Mouse (Mus musculus): ENCODE results near the gene Adss. TPM values are rescaled to one million over a fixed set of nuclear protein-coding genes. Genes with fewer than 3 reads are reported as not detected.
"Not testable (repeated sequence)": the region's sequence is repeated elsewhere in the genome, so short reads cannot be mapped to it uniquely, and the experiment has no call there.

The Adss gene
- 22.1 and 25.0 TPM in 2 replicates for polyA plus RNA-seq (2015; fragmentation: Nextera tagmentation; extraction: Ambion mirVana)

- Histone ChIP-seq H3K36me3 (ENCODE audit: control insufficient read depth, insufficient read depth) (no peaks in the 10 kb centered on the region), H3K9me3 (replicated peaks; ENCODE audit: control insufficient read depth, low read length) (no peaks in the 10 kb centered on the region), H3K27ac (ENCODE audit: low read length) (peak within 1 kb of the TSS; percentile 98), H3K4me1 (ENCODE audit: control insufficient read depth, insufficient read depth, low read length) (peaks cover 10% of the 10 kb centered on the region), H3K4me2 (ENCODE audit: low read depth, low read length) (peak within 1 kb of the TSS; percentile 67), H3K4me3 (ENCODE audit: low read length) (peak within 1 kb of the TSS; percentile 96), H3K27me3 (ENCODE audit: control insufficient read depth, insufficient read depth, low read length) (no peaks in the 10 kb centered on the region), H3K9ac (ENCODE audit: low read length) (peak within 1 kb of the TSS; percentile 95)
- ATAC-seq (replicated peaks; ENCODE audit: extremely low read depth, insufficient read depth, low FRiP score) = peak; percentile 99
- under 1% methylated on average over 63 of the region's 64 CpGs for WGBS
Observed at GRCm38 (mm10) chr1:177796193-177796939, at the start of gene Adss. Gene Adss (minus strand): TSS chr1:177796511.

GRCm38 (mm10) chr1:177845812-177846211, 49.5 kb upstream of the Adss start:
- 67% methylated on average over 3 of the region's 3 CpGs for WGBS
- ATAC-seq (replicated peaks; ENCODE audit: extremely low read depth, insufficient read depth, low FRiP score); H3K9me3 ChIP-seq (replicated peaks; ENCODE audit: control insufficient read depth, low read length); H3K36me3 ChIP-seq (ENCODE audit: control insufficient read depth, insufficient read depth); H3K27me3 ChIP-seq (ENCODE audit: control insufficient read depth, insufficient read depth, low read length); H3K27ac ChIP-seq (ENCODE audit: low read length); H3K4me1 ChIP-seq (ENCODE audit: control insufficient read depth, insufficient read depth, low read length); H3K4me3 ChIP-seq (ENCODE audit: low read length); H3K4me2 ChIP-seq (ENCODE audit: low read depth, low read length); H3K9ac ChIP-seq (ENCODE audit: low read length): not testable (repeated sequence)

- not testable (repeated sequence) for H3K36me3 ChIP-seq (ENCODE audit: control insufficient read depth, insufficient read depth); H3K9me3 ChIP-seq (replicated peaks; ENCODE audit: control insufficient read depth, low read length); H3K4me2 ChIP-seq (ENCODE audit: low read depth, low read length); H3K27me3 ChIP-seq (ENCODE audit: control insufficient read depth, insufficient read depth, low read length); H3K9ac ChIP-seq (ENCODE audit: low read length); H3K4me1 ChIP-seq (ENCODE audit: control insufficient read depth, insufficient read depth, low read length); H3K4me3 ChIP-seq (ENCODE audit: low read length); H3K27ac ChIP-seq (ENCODE audit: low read length)
- ATAC-seq (replicated peaks; ENCODE audit: extremely low read depth, insufficient read depth, low FRiP score) = 0 out of 2 replicates have a peak, but pooled peaks have one; percentile 32
- WGBS = 22% methylated on average over 4 of the region's 4 CpGs
Observed at GRCm38 (mm10) chr1:177827776-177828175, 31.5 kb upstream of the Adss start.

GRCm38 (mm10) chr1:177806772-177807171, 10.5 kb upstream of the Adss start:
- not testable (repeated sequence) for ATAC-seq (replicated peaks; ENCODE audit: extremely low read depth, insufficient read depth, low FRiP score); H3K4me3 ChIP-seq (ENCODE audit: low read length); H3K4me1 ChIP-seq (ENCODE audit: control insufficient read depth, insufficient read depth, low read length); H3K27me3 ChIP-seq (ENCODE audit: control insufficient read depth, insufficient read depth, low read length); H3K9ac ChIP-seq (ENCODE audit: low read length); H3K27ac ChIP-seq (ENCODE audit: low read length); H3K36me3 ChIP-seq (ENCODE audit: control insufficient read depth, insufficient read depth); H3K9me3 ChIP-seq (replicated peaks; ENCODE audit: control insufficient read depth, low read length); H3K4me2 ChIP-seq (ENCODE audit: low read depth, low read length)
- 13% methylated on average over 1 of the region's 1 CpGs for WGBS

- no peak for ATAC-seq (replicated peaks; ENCODE audit: extremely low read depth, insufficient read depth, low FRiP score)
- no peaks in the 10 kb centered on the region for H3K4me1 ChIP-seq (ENCODE audit: control insufficient read depth, insufficient read depth, low read length)
- no peaks in the 10 kb centered on the region for H3K9me3 ChIP-seq (replicated peaks; ENCODE audit: control insufficient read depth, low read length)
- no peaks in the 10 kb centered on the region for H3K27me3 ChIP-seq (ENCODE audit: control insufficient read depth, insufficient read depth, low read length)
- H3K9ac ChIP-seq (ENCODE audit: low read length) = no peak overlapping the region
- no peak overlapping the region for H3K4me2 ChIP-seq (ENCODE audit: low read depth, low read length)
- no peak overlapping the region for H3K27ac ChIP-seq (ENCODE audit: low read length)
- H3K36me3 ChIP-seq (ENCODE audit: control insufficient read depth, insufficient read depth) = no peaks in the 10 kb centered on the region
- no peak overlapping the region for H3K4me3 ChIP-seq (ENCODE audit: low read length)
- 38% methylated on average over 2 of the region's 2 CpGs for WGBS
Observed at GRCm38 (mm10) chr1:177803511-177803910, 7.2 kb upstream of the Adss start.

GRCm38 (mm10) chr1:177797151-177797755, 942 bp upstream of the Adss start:
- Histone ChIP-seq H3K9me3 (replicated peaks; ENCODE audit: control insufficient read depth, low read length) (no peaks in the 10 kb centered on the region), H3K9ac (ENCODE audit: low read length) (no peak overlapping the region), H3K4me1 (ENCODE audit: control insufficient read depth, insufficient read depth, low read length) (peaks cover 10% of the 10 kb centered on the region), H3K4me2 (ENCODE audit: low read depth, low read length) (peak overlapping the region; percentile 51; the same call in 1 of the 2 replicates), H3K27ac (ENCODE audit: low read length) (no peak overlapping the region), H3K4me3 (ENCODE audit: low read length) (no peak overlapping the region; the same call in 1 of the 2 replicates), H3K36me3 (ENCODE audit: control insufficient read depth, insufficient read depth) (no peaks in the 10 kb centered on the region), H3K27me3 (ENCODE audit: control insufficient read depth, insufficient read depth, low read length) (no peaks in the 10 kb centered on the region)
- WGBS = 64% methylated on average over 8 of the region's 8 CpGs
- no peak for ATAC-seq (replicated peaks; ENCODE audit: extremely low read depth, insufficient read depth, low FRiP score)

- Histone ChIP-seq H3K27me3 (ENCODE audit: control insufficient read depth, insufficient read depth, low read length) (no peaks in the 10 kb centered on the region), H3K4me1 (ENCODE audit: control insufficient read depth, insufficient read depth, low read length) (peaks cover 10% of the 10 kb centered on the region), H3K27ac (ENCODE audit: low read length) (peak overlapping the region; percentile 98), H3K9ac (ENCODE audit: low read length) (peak overlapping the region; percentile 95), H3K4me3 (ENCODE audit: low read length) (peak overlapping the region; percentile 96), H3K4me2 (ENCODE audit: low read depth, low read length) (peak overlapping the region; percentile 67), H3K36me3 (ENCODE audit: control insufficient read depth, insufficient read depth) (no peaks in the 10 kb centered on the region), H3K9me3 (replicated peaks; ENCODE audit: control insufficient read depth, low read length) (no peaks in the 10 kb centered on the region)
- under 1% methylated on average over 41 of the region's 41 CpGs for WGBS
- ATAC-seq (replicated peaks; ENCODE audit: extremely low read depth, insufficient read depth, low FRiP score) = peak; percentile 20; the same call in 1 of the 2 replicates
Observed at GRCm38 (mm10) chr1:177795421-177796192, 704 bp downstream of the Adss start.

- Histone ChIP-seq H3K27ac (ENCODE audit: low read length) (peak overlapping the region; percentile 45; the same call in 1 of the 2 replicates), H3K9ac (ENCODE audit: low read length) (peak overlapping the region; percentile 95), H3K4me1 (ENCODE audit: control insufficient read depth, insufficient read depth, low read length) (peaks cover 10% of the 10 kb centered on the region), H3K36me3 (ENCODE audit: control insufficient read depth, insufficient read depth) (no peaks in the 10 kb centered on the region), H3K9me3 (replicated peaks; ENCODE audit: control insufficient read depth, low read length) (peaks cover 1% of the 10 kb centered on the region; the same call in 1 of the 2 replicates), H3K4me3 (ENCODE audit: low read length) (peak overlapping the region; percentile 96), H3K4me2 (ENCODE audit: low read depth, low read length) (peak overlapping the region; percentile 67), H3K27me3 (ENCODE audit: control insufficient read depth, insufficient read depth, low read length) (no peaks in the 10 kb centered on the region)
- no peak for ATAC-seq (replicated peaks; ENCODE audit: extremely low read depth, insufficient read depth, low FRiP score)
- 10% methylated on average over 8 of the region's 8 CpGs for WGBS
Observed at GRCm38 (mm10) chr1:177794866-177795265, 1.4 kb downstream of the Adss start.
